Mouse (Mus musculus) megakaryocyte-erythroid progenitor cell, adult 5-6 weeks (primary cell): ENCODE measurements around the gene Snx1. TPM values are rescaled to one million over a fixed set of nuclear protein-coding genes. Genes with fewer than 3 reads are reported as not detected.

ENCODE experiments used
- ATAC-seq: replicated peaks from 2 replicates; pipeline ENCODE4 v1.8.0; 2016; ENCODE audit warnings: mild to moderate bottlenecking, inconsistent platforms; ENCODE audit not compliant: severe bottlenecking, poor library complexity, low FRiP score, low TSS enrichment
- total RNA-seq, 2 experiments: library from RNA; stranded (forward) in 1 of 2; stranded (reverse) in 1 of 2; fragments of 200-1000, 215-1000 nt in 1 of 2; fragments of >200 nt in 1 of 2; fragmentation: Nextera tagmentation in 1 of 2; gene quantifications; 2 replicates each; pipeline ENCODE4 v1.2.3; 2014 to 2017

Snx1 gene
- total RNA-seq, 2 experiments from 2014 or later = 107 to 114 TPM

GRCm38 (mm10) chr9:66131466-66131865, 5.1 kb upstream of the Snx1 start:
- no peak for ATAC-seq

GRCm38 (mm10) chr9:66127884-66128283, 1.5 kb upstream of the Snx1 start:
- no peak for ATAC-seq

GRCm38 (mm10) chr9:66127193-66127546, 783 bp upstream of the Snx1 start:
- ATAC-seq = no peak

- peak; percentile 11; the same call in 1 of the 2 replicates for ATAC-seq
These were observed 588 bp downstream of the Snx1 start for GRCm38 (mm10) chr9:66125543-66126455.

GRCm38 (mm10) chr9:66124681-66125542, 1.5 kb downstream of the Snx1 start:
- ATAC-seq = peak; percentile 87

- ATAC-seq = no peak
These were observed 2.3 kb downstream of the Snx1 start for GRCm38 (mm10) chr9:66124111-66124531.

GRCm38 (mm10) chr9:66123648-66124047, 2.7 kb downstream of the Snx1 start:
- no peak for ATAC-seq

- no peak for ATAC-seq
These were observed 5.0 kb downstream of the Snx1 start for GRCm38 (mm10) chr9:66121421-66121820.

GRCm38 (mm10) chr9:66120945-66121344, 5.4 kb downstream of the Snx1 start:
- ATAC-seq = no peak

GRCm38 (mm10) chr9:66120106-66120505, 6.3 kb downstream of the Snx1 start:
- peak; percentile 69 for ATAC-seq

- ATAC-seq = no peak
These were observed 6.9 kb downstream of the Snx1 start for GRCm38 (mm10) chr9:66119498-66119897.

GRCm38 (mm10) chr9:66116890-66117289, 9.5 kb downstream of the Snx1 start:
- ATAC-seq = no peak

GRCm38 (mm10) chr9:66114341-66114740, 12.0 kb downstream of the Snx1 start:
- no peak for ATAC-seq

GRCm38 (mm10) chr9:66110611-66111379, 15.6 kb downstream of the Snx1 start:
- no peak for ATAC-seq

- ATAC-seq = no peak
These were observed 16.3 kb downstream of the Snx1 start for GRCm38 (mm10) chr9:66110126-66110525.

- no peak for ATAC-seq
These were observed 16.8 kb downstream of the Snx1 start for GRCm38 (mm10) chr9:66109574-66109973.

- no peak for ATAC-seq
These were observed 21.2 kb downstream of the Snx1 start for GRCm38 (mm10) chr9:66105168-66105567.

- ATAC-seq = no peak
These were observed 21.8 kb downstream of the Snx1 start for GRCm38 (mm10) chr9:66104601-66105000.

- no peak for ATAC-seq
These were observed 23.7 kb downstream of the Snx1 start for GRCm38 (mm10) chr9:66102668-66103067.

- no peak for ATAC-seq
These were observed 24.8 kb downstream of the Snx1 start for GRCm38 (mm10) chr9:66101577-66101976.
